Mouse (Mus musculus) brain, embryonic 14.5 days (tissue): ENCODE results near the gene Rpl22.

Experiments
- CTCF ChIP-seq: fragments of 200-500 bp; IDR thresholded peaks from 2 replicates; pipeline ENCODE4 v1.5.1; 2012; ENCODE audit warnings: inconsistent platforms, mild to moderate bottlenecking, moderate library complexity, borderline replicate concordance; ENCODE audit not compliant: insufficient read depth, insufficient read length; ENCODE audit errors: extremely low read depth
- POLR2A ChIP-seq: fragments of 200-500 bp; IDR thresholded peaks from 2 replicates; pipeline ENCODE4 v1.6.1; 2012; ENCODE audit warnings: mild to moderate bottlenecking, inconsistent platforms, borderline replicate concordance; ENCODE audit not compliant: poor library complexity, insufficient read depth, insufficient read length, severe bottlenecking; ENCODE audit errors: extremely low read depth

DNA sequence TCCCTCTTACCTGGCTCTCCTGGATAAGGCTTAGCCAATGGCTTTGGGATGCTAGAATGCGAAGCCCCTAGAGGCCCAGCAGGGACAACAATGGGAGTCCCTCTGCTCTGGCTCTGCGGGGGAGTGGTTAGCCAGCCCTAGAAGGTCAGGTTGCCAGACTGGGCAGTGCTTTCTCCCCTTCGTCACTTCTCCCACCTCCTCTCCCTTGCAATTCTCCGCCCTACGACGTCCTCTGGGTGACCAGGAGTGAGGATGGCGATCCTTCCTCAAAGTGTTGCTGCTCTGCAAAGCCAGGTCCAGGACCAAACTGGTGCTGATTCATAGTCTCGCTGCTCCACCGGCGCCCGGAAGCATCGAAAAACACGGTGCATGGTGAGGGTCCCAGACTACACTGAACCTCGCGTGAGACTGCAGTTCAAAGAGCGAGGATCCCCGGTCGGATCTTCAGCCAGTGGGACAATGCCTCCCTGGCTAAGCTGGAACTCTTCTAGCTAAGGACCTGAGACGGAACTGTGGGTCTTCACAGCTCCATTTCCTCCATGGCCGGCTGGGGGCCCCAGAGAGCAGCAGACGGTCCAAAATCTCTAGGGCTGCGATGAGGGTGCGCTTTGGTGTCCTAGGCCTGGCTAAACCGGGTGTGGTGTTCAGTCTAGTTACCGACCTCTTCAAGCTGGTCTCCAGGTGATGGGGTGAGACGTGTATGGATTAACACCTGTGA, 6.9 kb upstream of the Rpl22 start, which contains the start of gene Rnf207:
- TF ChIP-seq POLR2A (no peak), CTCF (peak; percentile 59; the same call in 1 of the 2 replicates)
